Mouse (Mus musculus): ENCODE data around the gene Olfr1459. TPM values are rescaled to one million over a fixed set of nuclear protein-coding genes. Genes with fewer than 3 reads are reported as not detected.

Gene Olfr1459
- total RNA-seq (2015) (not detected in 2 replicates), total RNA-seq (2017) (not detected in 2 replicates)

GRCm38 (mm10) chr19:13149449-13149848 lies at the start of gene Olfr1459:
TSS of gene Olfr1459 (minus strand) at chr19:13149549.
- no peak for ATAC-seq (replicated peaks; ENCODE audit: poor library complexity)

DNA sequence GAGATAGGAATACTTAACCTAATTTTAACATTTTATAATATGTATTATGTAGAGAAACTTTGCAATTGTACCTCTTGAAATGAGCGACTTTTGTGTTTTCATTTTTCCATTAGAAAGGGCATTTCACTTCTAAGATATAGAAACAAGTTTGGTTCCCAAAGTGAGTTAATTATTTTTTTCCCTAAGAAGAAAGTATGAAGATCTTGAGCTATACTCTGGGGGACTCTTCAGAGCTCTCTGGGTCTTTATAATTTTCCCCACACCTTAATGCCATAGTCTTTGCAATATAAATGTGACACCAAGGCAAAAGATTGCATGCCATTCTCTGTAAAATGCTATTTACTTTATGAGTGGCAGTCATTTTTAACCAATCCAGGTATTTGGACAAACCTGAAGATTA lies 36.1 kb upstream of the Olfr1459 start, which contains the start of gene Olfr1462:
Gene Olfr1462, plus strand, starts transcription at position 301 of the 400 bp plus-strand sequence.
- no peak for ATAC-seq (replicated peaks; ENCODE audit: poor library complexity)

DNA sequence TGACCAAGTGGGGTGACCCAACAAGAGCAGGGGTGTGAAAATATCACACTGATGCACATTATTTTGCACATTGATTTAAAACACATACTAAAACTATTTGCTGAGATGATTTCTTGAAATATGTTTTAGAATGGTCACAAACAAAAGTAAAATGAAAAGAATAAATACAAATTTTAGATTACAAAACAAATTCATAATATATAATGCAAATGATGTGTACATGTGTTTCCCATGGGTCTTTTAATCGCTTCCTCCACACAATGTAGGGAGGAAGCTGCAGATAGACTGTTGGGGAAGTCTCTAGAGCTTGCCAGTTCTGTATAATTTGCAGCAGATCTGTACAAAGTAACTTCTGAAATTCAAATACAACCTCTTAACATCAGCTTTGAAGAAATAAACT lies 13.4 kb upstream of the Olfr1459 start, which contains the start of gene Olfr1461:
Gene Olfr1461, plus strand, starts transcription at position 301 of the 400 bp plus-strand sequence.
- ATAC-seq (replicated peaks; ENCODE audit: poor library complexity) = no peak

DNA sequence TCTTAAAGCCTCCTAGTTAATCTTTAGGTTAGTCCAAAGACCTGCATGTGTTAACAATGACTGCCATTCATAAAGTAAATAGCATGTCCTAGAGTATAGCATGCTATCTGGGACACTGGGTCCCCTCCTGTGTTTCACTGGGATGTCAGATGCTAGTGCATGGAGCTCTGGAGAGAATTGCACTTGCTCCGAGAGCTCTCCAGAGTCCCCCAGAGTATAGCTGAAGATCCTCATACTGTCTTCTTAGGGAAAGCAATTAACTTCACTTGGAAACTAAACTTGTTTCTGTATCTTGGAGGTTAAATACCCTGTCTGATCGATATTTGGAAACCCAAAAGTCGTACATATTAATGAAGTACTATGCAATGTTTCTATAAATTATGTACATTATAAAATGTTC lies 42.7 kb downstream of the Olfr1459 start, which contains the start of gene Olfr1458:
Gene Olfr1458, minus strand, starts transcription at position 101 of the 400 bp plus-strand sequence.
- no peak for ATAC-seq (replicated peaks; ENCODE audit: poor library complexity)

- no peak for ATAC-seq (replicated peaks; ENCODE audit: poor library complexity)
These were observed 51.6 kb downstream of the Olfr1459 start, which contains the start of gene Olfr1457 for GRCm38 (mm10) chr19:13097791-13098190. TSS of gene Olfr1457 (minus strand) at chr19:13097891.

DNA sequence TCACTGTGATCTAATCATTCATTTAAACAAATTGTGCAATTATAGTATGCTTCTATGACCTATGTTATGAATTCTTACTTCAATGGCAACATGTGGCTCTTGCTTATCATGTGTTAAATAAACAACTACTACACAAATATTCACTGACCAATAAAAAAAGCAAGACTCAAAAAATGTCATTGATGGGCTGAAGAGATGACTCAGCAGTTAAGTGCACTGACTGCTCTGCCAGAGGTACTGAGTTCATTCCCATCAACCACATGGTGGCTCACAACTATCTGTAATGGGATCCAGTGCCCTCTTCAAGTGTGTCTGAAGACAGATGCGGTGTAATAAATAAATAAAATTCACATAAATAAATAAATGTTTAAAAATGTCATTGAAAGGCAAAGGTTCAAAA lies 55.4 kb downstream of the Olfr1459 start:
- ATAC-seq (replicated peaks; ENCODE audit: poor library complexity) = no peak

Other genes starting within 250 kb of the Olfr1459 start
- gene Olfr1447, start 245.8 kb downstream of the Olfr1459 start, total RNA-seq (2015) = not detected in 2 replicates
- not detected in 2 replicates for gene Olfr1447, start 245.8 kb downstream of the Olfr1459 start, total RNA-seq (2017)
- gene Olfr1448, start 225.1 kb downstream of the Olfr1459 start, total RNA-seq (2015) = not detected in 2 replicates
- gene Olfr1448, start 225.1 kb downstream of the Olfr1459 start, total RNA-seq (2017) = not detected in 2 replicates
- not detected in 2 replicates for gene Olfr1449, start 218.7 kb downstream of the Olfr1459 start, total RNA-seq (2015)
- not detected in 2 replicates for gene Olfr1449, start 218.7 kb downstream of the Olfr1459 start, total RNA-seq (2017)
- not detected in 2 replicates for gene Olfr1450, start 199.3 kb downstream of the Olfr1459 start, total RNA-seq (2015)
- gene Olfr1450, start 199.3 kb downstream of the Olfr1459 start, total RNA-seq (2017) = not detected in 2 replicates
- not detected in 2 replicates for gene Olfr1451, start 154.5 kb downstream of the Olfr1459 start, total RNA-seq (2015)
- gene Olfr1451, start 154.5 kb downstream of the Olfr1459 start, total RNA-seq (2017) = not detected in 2 replicates
- not detected in 2 replicates for gene Olfr1453, start 121.2 kb downstream of the Olfr1459 start, total RNA-seq (2015)
- gene Olfr1453, start 121.2 kb downstream of the Olfr1459 start, total RNA-seq (2017) = not detected in 2 replicates
- not detected in 2 replicates for gene Olfr1454, start 88.9 kb downstream of the Olfr1459 start, total RNA-seq (2015)
- not detected in 2 replicates for gene Olfr1454, start 88.9 kb downstream of the Olfr1459 start, total RNA-seq (2017)
- gene Olfr1457, start 51.7 kb downstream of the Olfr1459 start, total RNA-seq (2015) = not detected in 2 replicates
- not detected in 2 replicates for gene Olfr1457, start 51.7 kb downstream of the Olfr1459 start, total RNA-seq (2017)
- gene Olfr1458, start 42.8 kb downstream of the Olfr1459 start, total RNA-seq (2015) = not detected in 2 replicates
- not detected in 2 replicates for gene Olfr1458, start 42.8 kb downstream of the Olfr1459 start, total RNA-seq (2017)
- gene Olfr1461, start 13.5 kb upstream of the Olfr1459 start, total RNA-seq (2015) = not detected in 2 replicates
- gene Olfr1461, start 13.5 kb upstream of the Olfr1459 start, total RNA-seq (2017) = not detected in 2 replicates
- not detected in 2 replicates for gene Olfr1462, start 36.2 kb upstream of the Olfr1459 start, total RNA-seq (2015)
- gene Olfr1462, start 36.2 kb upstream of the Olfr1459 start, total RNA-seq (2017) = not detected in 2 replicates
- not detected in 2 replicates for gene Olfr1463, start 81.8 kb upstream of the Olfr1459 start, total RNA-seq (2015)
- not detected in 2 replicates for gene Olfr1463, start 81.8 kb upstream of the Olfr1459 start, total RNA-seq (2017)
- not detected in 2 replicates for gene Olfr1465, start 166.0 kb upstream of the Olfr1459 start, total RNA-seq (2015)
- not detected in 2 replicates for gene Olfr1465, start 166.0 kb upstream of the Olfr1459 start, total RNA-seq (2017)
- not detected in 2 replicates for gene Olfr1466, start 189.3 kb upstream of the Olfr1459 start, total RNA-seq (2015)
- gene Olfr1466, start 189.3 kb upstream of the Olfr1459 start, total RNA-seq (2017) = not detected in 2 replicates
- gene Olfr1467, start 212.7 kb upstream of the Olfr1459 start, total RNA-seq (2015) = not detected in 2 replicates
- not detected in 2 replicates for gene Olfr1467, start 212.7 kb upstream of the Olfr1459 start, total RNA-seq (2017)